Mouse (Mus musculus): ENCODE measurements around the gene Fance. TPM values are rescaled to one million over a fixed set of nuclear protein-coding genes. Genes with fewer than 3 reads are reported as not detected.
A peak's percentile ranks its signal among the peaks of the same experiment; 100 is the strongest.
"Not testable (repeated sequence)": the region's sequence is repeated elsewhere in the genome, so short reads cannot be mapped to it uniquely, and the experiment has no call there.

Gene Fance
- polyA plus RNA-seq, 2 experiments, result 28.3 to 30.8 TPM

GRCm38 (mm10) chr17:28330232-28330546 lies 16.9 kb downstream of the Fance start:
- ATAC-seq (ENCODE audit: low FRiP score, low read depth) (no peak), DNase-seq (ENCODE audit: low spot score) (no peak)
- Histone ChIP-seq H3K9me3 (ENCODE audit: control insufficient read depth, low read length) (no peaks in the 10 kb centered on the region), H3K36me3 (ENCODE audit: control insufficient read depth, insufficient read depth, low read length) (peaks cover 63% of the 10 kb centered on the region), H3K27me3 (ENCODE audit: control insufficient read depth, insufficient read depth, low read length) (no peaks in the 10 kb centered on the region), H3K4me1 (ENCODE audit: control insufficient read depth, insufficient read depth, low read length) (peaks cover 26% of the 10 kb centered on the region), H3K27ac (replicated peaks; ENCODE audit: low read depth, low read length) (no peak overlapping the region), H3K9ac (ENCODE audit: low read depth, low read length, severe bottlenecking) (peak overlapping the region; percentile 97; the same call in 1 of the 2 replicates), H3K4me2 (replicated peaks; ENCODE audit: low read depth, low read length, severe bottlenecking) (peak overlapping the region; percentile 90), H3K4me3 (replicated peaks; ENCODE audit: low read length) (peak overlapping the region; percentile 85)
- no peak for TF ChIP-seq POLR2A (IDR thresholded peaks at IDR 0.05; ENCODE audit: borderline replicate concordance, extremely low read depth, insufficient read depth, insufficient read length)
- WGBS, result 42% methylated on average over 2 of the region's 2 CpGs

- not testable (repeated sequence) for H3K9me3 ChIP-seq (ENCODE audit: control insufficient read depth, low read length); H3K9ac ChIP-seq (ENCODE audit: low read depth, low read length, severe bottlenecking); H3K27me3 ChIP-seq (ENCODE audit: control insufficient read depth, insufficient read depth, low read length); ATAC-seq (ENCODE audit: low FRiP score, low read depth); DNase-seq (ENCODE audit: low spot score); H3K27ac ChIP-seq (replicated peaks; ENCODE audit: low read depth, low read length); H3K4me3 ChIP-seq (replicated peaks; ENCODE audit: low read length)
- WGBS, result 67% methylated on average over 6 of the region's 8 CpGs
- Histone ChIP-seq H3K36me3 (ENCODE audit: control insufficient read depth, insufficient read depth, low read length) (peaks cover 67% of the 10 kb centered on the region), H3K4me1 (ENCODE audit: control insufficient read depth, insufficient read depth, low read length) (peaks cover 26% of the 10 kb centered on the region), H3K4me2 (replicated peaks; ENCODE audit: low read depth, low read length, severe bottlenecking) (0 out of 2 replicates have a peak overlapping the region, but pooled peaks have one; percentile 90)
Observed at GRCm38 (mm10) chr17:28330590-28330989, 17.3 kb downstream of the Fance start.

- no peak overlapping the region for H3K27ac ChIP-seq (replicated peaks; ENCODE audit: low read depth, low read length)
- no peaks in the 10 kb centered on the region for H3K9me3 ChIP-seq (ENCODE audit: control insufficient read depth, low read length)
- no peak overlapping the region for H3K4me3 ChIP-seq (replicated peaks; ENCODE audit: low read length)
- no peak overlapping the region for H3K4me2 ChIP-seq (replicated peaks; ENCODE audit: low read depth, low read length, severe bottlenecking)
- ATAC-seq (ENCODE audit: low FRiP score, low read depth) (no peak), DNase-seq (ENCODE audit: low spot score) (no peak)
- 18% methylated on average over 6 of the region's 7 CpGs for WGBS
- H3K27me3 ChIP-seq (ENCODE audit: control insufficient read depth, insufficient read depth, low read length), result no peaks in the 10 kb centered on the region
- no peak overlapping the region for H3K9ac ChIP-seq (ENCODE audit: low read depth, low read length, severe bottlenecking)
- H3K4me1 ChIP-seq (ENCODE audit: control insufficient read depth, insufficient read depth, low read length), result peaks cover 26% of the 10 kb centered on the region
- H3K36me3 ChIP-seq (ENCODE audit: control insufficient read depth, insufficient read depth, low read length), result peaks cover 70% of the 10 kb centered on the region
- TF ChIP-seq POLR2A (IDR thresholded peaks at IDR 0.05; ENCODE audit: borderline replicate concordance, extremely low read depth, insufficient read depth, insufficient read length), result no peak
Observed at GRCm38 (mm10) chr17:28331241-28332112, 18.2 kb downstream of the Fance start.

GRCm38 (mm10) chr17:28332113-28332914 lies 19.0 kb downstream of the Fance start:
- no peak for DNase-seq (ENCODE audit: low spot score)
- H3K9me3 ChIP-seq (ENCODE audit: control insufficient read depth, low read length), result no peaks in the 10 kb centered on the region
- ATAC-seq (ENCODE audit: low FRiP score, low read depth), result no peak
- H3K4me2 ChIP-seq (replicated peaks; ENCODE audit: low read depth, low read length, severe bottlenecking), result no peak overlapping the region
- no peak for TF ChIP-seq POLR2A (IDR thresholded peaks at IDR 0.05; ENCODE audit: borderline replicate concordance, extremely low read depth, insufficient read depth, insufficient read length)
- H3K27me3 ChIP-seq (ENCODE audit: control insufficient read depth, insufficient read depth, low read length), result no peaks in the 10 kb centered on the region
- WGBS, result 49% methylated on average over 13 of the region's 13 CpGs
- H3K9ac ChIP-seq (ENCODE audit: low read depth, low read length, severe bottlenecking), result no peak overlapping the region
- H3K4me1 ChIP-seq (ENCODE audit: control insufficient read depth, insufficient read depth, low read length), result peaks cover 25% of the 10 kb centered on the region
- no peak overlapping the region for H3K4me3 ChIP-seq (replicated peaks; ENCODE audit: low read length)
- H3K36me3 ChIP-seq (ENCODE audit: control insufficient read depth, insufficient read depth, low read length), result peaks cover 74% of the 10 kb centered on the region
- H3K27ac ChIP-seq (replicated peaks; ENCODE audit: low read depth, low read length), result no peak overlapping the region

GRCm38 (mm10) chr17:28332915-28333546 lies 19.7 kb downstream of the Fance start:
- no peak for TF ChIP-seq POLR2A (IDR thresholded peaks at IDR 0.05; ENCODE audit: borderline replicate concordance, extremely low read depth, insufficient read depth, insufficient read length)
- Histone ChIP-seq H3K36me3 (ENCODE audit: control insufficient read depth, insufficient read depth, low read length) (peaks cover 81% of the 10 kb centered on the region), H3K9me3 (ENCODE audit: control insufficient read depth, low read length) (no peaks in the 10 kb centered on the region), H3K9ac (ENCODE audit: low read depth, low read length, severe bottlenecking) (no peak overlapping the region), H3K4me3 (replicated peaks; ENCODE audit: low read length) (no peak overlapping the region), H3K4me2 (replicated peaks; ENCODE audit: low read depth, low read length, severe bottlenecking) (0 out of 2 replicates have a peak overlapping the region, but pooled peaks have one; percentile 3), H3K27ac (replicated peaks; ENCODE audit: low read depth, low read length) (no peak overlapping the region), H3K4me1 (ENCODE audit: control insufficient read depth, insufficient read depth, low read length) (peaks cover 18% of the 10 kb centered on the region), H3K27me3 (ENCODE audit: control insufficient read depth, insufficient read depth, low read length) (no peaks in the 10 kb centered on the region)
- DNase-seq (ENCODE audit: low spot score) (no peak), ATAC-seq (ENCODE audit: low FRiP score, low read depth) (no peak)
- WGBS, result 44% methylated on average over 31 of the region's 31 CpGs
